Mouse (Mus musculus) cerebellum, adult 2 months (tissue): ENCODE results near the gene Pex26.

Experiments
- CTCF ChIP-seq: fragments of 200-500 bp; IDR thresholded peaks from 2 replicates; pipeline ENCODE4 v1.5.1; 2011; ENCODE audit warnings: low read depth, mild to moderate bottlenecking, control low read depth, low read length, moderate library complexity, borderline replicate concordance; ENCODE audit not compliant: insufficient read depth
- POLR2A ChIP-seq: fragments of 200-500 bp; IDR thresholded peaks from 2 replicates; pipeline ENCODE4 v1.6.1; 2011; ENCODE audit warnings: low read length, control low read depth, borderline replicate concordance; ENCODE audit not compliant: insufficient read depth

DNA sequence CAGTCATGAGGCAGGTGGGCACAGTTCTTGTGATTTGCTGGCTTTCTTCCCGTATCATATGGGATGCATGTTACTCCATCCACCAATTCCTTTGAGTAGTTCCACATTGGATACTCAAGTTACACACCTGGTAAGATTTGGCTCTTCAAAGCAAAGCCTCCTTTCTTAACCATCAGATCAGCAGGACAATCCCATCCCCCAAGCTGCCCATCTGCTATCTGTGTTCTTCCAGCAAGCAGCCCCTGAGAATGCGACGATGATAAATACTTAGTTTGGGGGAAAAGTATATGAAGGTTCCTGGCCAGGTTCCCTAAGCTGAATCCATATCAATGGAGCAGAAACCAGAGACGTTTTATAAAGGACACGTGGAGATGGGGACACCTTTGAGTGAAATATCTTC is 30.8 kb downstream of the Pex26 start:
- no peak for TF ChIP-seq CTCF
- no peak for TF ChIP-seq POLR2A
